Mouse (Mus musculus) myocyte (in vitro differentiated cells): Measurements from ENCODE around the gene Fam214a. TPM values are rescaled to one million over a fixed set of nuclear protein-coding genes. Genes with fewer than 3 reads are reported as not detected.

Experiments
- H3K27me3 ChIP-seq: one replicate; pipeline ENCODE4 v1.6.1; 2011; ENCODE audit not compliant: control insufficient read depth, insufficient read depth, insufficient read length
- H3K36me3 ChIP-seq: one replicate; pipeline ENCODE4 v1.6.1; 2011; ENCODE audit not compliant: control insufficient read depth, insufficient read depth
- H3K4me2 ChIP-seq: one replicate; pipeline ENCODE4 v1.6.1; 2011; ENCODE audit warnings: low read depth, control low read depth
- H3K4me3 ChIP-seq: one replicate; pipeline ENCODE4 v1.5.1; 2011; ENCODE audit warnings: mild to moderate bottlenecking, control low read depth, moderate library complexity
- H3K79me2 ChIP-seq: one replicate; pipeline ENCODE4 v1.6.1; 2011; ENCODE audit not compliant: control insufficient read depth, insufficient read depth
- H3ac ChIP-seq: one replicate; pipeline ENCODE4 v1.6.1; 2011; ENCODE audit not compliant: control insufficient read depth, insufficient read length
- CEBPB ChIP-seq: IDR thresholded peaks from 2 replicates; pipeline ENCODE4 v1.6.1; 2011; ENCODE audit warnings: mild to moderate bottlenecking, moderate library complexity; ENCODE audit not compliant: poor library complexity, insufficient read depth, severe bottlenecking
- E2F4 ChIP-seq: IDR thresholded peaks from one replicate; pipeline ENCODE4 v1.6.1; 2011; ENCODE audit warnings: mild to moderate bottlenecking, control low read depth, moderate library complexity; ENCODE audit not compliant: insufficient read depth
- MAX ChIP-seq: IDR thresholded peaks from one replicate; pipeline ENCODE4 v1.6.1; 2011; ENCODE audit warnings: low read depth, mild to moderate bottlenecking, control low read depth
- MYOD1 ChIP-seq, 3 experiments: IDR thresholded peaks; one replicate each; pipeline ENCODE4 v1.6.1; 2011; ENCODE audit warnings: control low read depth in 2 of 3, low read depth in 2 of 3, mild to moderate bottlenecking in 2 of 3, moderate library complexity in 1 of 3; ENCODE audit not compliant: insufficient read length in 2 of 3, control insufficient read depth in 1 of 3
- MYOG ChIP-seq, 3 experiments: IDR thresholded peaks; one replicate each; pipeline ENCODE4 v1.6.1; 2011; ENCODE audit warnings: control low read depth in 2 of 3, low read depth in 2 of 3, mild to moderate bottlenecking in 2 of 3; ENCODE audit not compliant: insufficient read length in 2 of 3, control insufficient read depth in 1 of 3, insufficient read depth in 1 of 3
- POLR2A ChIP-seq: IDR thresholded peaks from one replicate; pipeline ENCODE4 v1.6.1; 2011; ENCODE audit warnings: low read depth, mild to moderate bottlenecking, control low read depth, moderate library complexity; ENCODE audit not compliant: insufficient read length
- POLR2AphosphoS2 ChIP-seq: IDR thresholded peaks from one replicate; pipeline ENCODE4 v1.6.1; 2011; ENCODE audit warnings: low read depth, control low read depth; ENCODE audit not compliant: insufficient read length
- REST ChIP-seq: IDR thresholded peaks from one replicate; pipeline ENCODE4 v1.6.1; 2011; ENCODE audit warnings: mild to moderate bottlenecking, control low read depth, moderate library complexity; ENCODE audit not compliant: insufficient read depth, insufficient read length
- SRF ChIP-seq: IDR thresholded peaks from one replicate; pipeline ENCODE4 v1.6.1; 2011; ENCODE audit warnings: low read depth; ENCODE audit not compliant: control insufficient read depth, insufficient read length
- TCF12 ChIP-seq: IDR thresholded peaks from one replicate; pipeline ENCODE4 v1.6.1; 2011; ENCODE audit warnings: mild to moderate bottlenecking, control low read depth; ENCODE audit not compliant: poor library complexity, insufficient read depth, severe bottlenecking
- TCF3 ChIP-seq: IDR thresholded peaks from one replicate; pipeline ENCODE4 v1.6.1; 2011; ENCODE audit warnings: low read depth, control low read depth; ENCODE audit not compliant: insufficient read length
- USF1 ChIP-seq: IDR thresholded peaks from one replicate; pipeline ENCODE4 v1.6.1; 2011; ENCODE audit warnings: low read depth, mild to moderate bottlenecking, control low read depth, moderate library complexity
- polyA plus RNA-seq: library from polyadenylated mRNA; unstranded; fragments of >200 nt; fragmentation: generic; extraction: Trizol; gene quantifications from one replicate; pipeline ENCODE4 v1.2.1, GENCODE M21; 2012; ENCODE audit warnings: missing spikeins

Fam214a gene
- polyA plus RNA-seq, 1 experiment: 2.6 TPM

DNA sequence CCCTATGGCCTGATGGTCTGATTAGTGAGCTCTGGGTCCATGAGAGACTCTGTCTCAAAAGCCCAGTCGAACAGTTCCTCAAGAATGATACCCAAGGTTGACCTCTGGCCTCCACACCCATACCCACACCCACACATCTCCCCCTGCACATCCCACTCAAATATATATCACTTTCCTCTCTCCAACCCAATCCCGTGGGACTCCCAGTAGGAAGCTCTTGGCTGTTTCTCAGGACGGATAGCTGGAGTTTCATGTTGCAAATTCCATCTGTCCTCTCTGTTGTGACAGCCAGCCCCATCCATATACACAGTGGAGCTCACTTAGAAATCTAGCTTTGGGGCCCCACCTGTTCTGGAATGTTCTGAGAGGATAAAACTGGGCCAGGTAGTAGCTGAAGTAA is 29.8 kb upstream of the Fam214a start:
- no peak for TF ChIP-seq MAX
- TF ChIP-seq USF1: no peak
- TF ChIP-seq POLR2A: no peak
- TF ChIP-seq POLR2AphosphoS2: no peak
- TF ChIP-seq TCF3: no peak
- TF ChIP-seq CEBPB: no peak
- TF ChIP-seq REST: no peak
- TF ChIP-seq E2F4: no peak
- TF ChIP-seq TCF12: no peak
- TF ChIP-seq MYOG (IDR thresholded peaks at IDR 0.05; ENCODE audit: control insufficient read depth in 1 of 3, insufficient read depth in 1 of 3, insufficient read length in 2 of 3, low read depth in 2 of 3): no peak
- no peak for TF ChIP-seq MYOD1 (IDR thresholded peaks at IDR 0.05; ENCODE audit: control insufficient read depth in 1 of 3, insufficient read length in 2 of 3, low read depth in 2 of 3)
- TF ChIP-seq SRF: no peak
- Histone ChIP-seq H3K79me2 (no peaks in the 10 kb centered on the region), H3K4me2 (no peak overlapping the region), H3K36me3 (no peaks in the 10 kb centered on the region), H3K4me3 (no peak overlapping the region), H3ac (no peak overlapping the region), H3K27me3 (no peaks in the 10 kb centered on the region)

DNA sequence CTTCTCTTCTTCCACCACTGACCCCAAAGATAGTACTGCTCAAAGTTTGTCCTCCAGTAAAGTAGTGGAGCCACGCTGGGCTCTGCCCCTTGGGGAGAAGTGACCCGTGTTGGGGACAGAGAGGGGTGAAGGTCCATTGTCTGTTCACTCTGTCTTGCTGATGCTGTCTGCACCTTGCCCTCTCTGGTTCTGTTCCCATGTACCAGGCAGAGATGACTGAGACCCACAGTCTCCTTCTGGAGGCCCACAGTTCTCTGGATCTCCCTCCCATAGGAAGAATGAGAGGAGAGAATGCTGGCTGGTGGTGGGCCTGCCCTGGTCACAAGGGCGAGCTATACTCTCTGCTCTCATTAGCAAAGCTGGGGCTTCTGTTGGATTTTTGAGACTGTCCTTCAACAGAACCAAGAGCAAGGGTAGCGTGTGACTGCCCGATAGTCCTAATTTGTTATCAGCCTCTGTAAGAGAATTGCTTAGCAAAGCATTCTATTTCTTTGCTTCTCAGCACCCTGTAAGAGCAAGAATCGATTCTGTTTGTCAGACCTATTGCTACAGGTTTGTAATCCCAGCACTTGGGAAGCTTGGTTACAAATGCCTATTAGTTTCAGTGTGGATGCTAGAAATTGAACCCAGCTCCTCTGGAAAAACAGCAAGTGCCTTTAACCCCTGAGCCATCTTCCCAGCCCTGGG is 29.2 kb upstream of the Fam214a start:
- TF ChIP-seq MYOG (IDR thresholded peaks at IDR 0.05; ENCODE audit: control insufficient read depth in 1 of 3, insufficient read depth in 1 of 3, insufficient read length in 2 of 3, low read depth in 2 of 3): no peak
- no peak for TF ChIP-seq USF1
- no peak for TF ChIP-seq E2F4
- no peak for TF ChIP-seq POLR2A
- no peak for TF ChIP-seq REST
- TF ChIP-seq POLR2AphosphoS2: no peak
- no peak for TF ChIP-seq MAX
- no peak for TF ChIP-seq MYOD1 (IDR thresholded peaks at IDR 0.05; ENCODE audit: control insufficient read depth in 1 of 3, insufficient read length in 2 of 3, low read depth in 2 of 3)
- TF ChIP-seq TCF3: no peak
- no peak for TF ChIP-seq CEBPB
- TF ChIP-seq SRF: no peak
- TF ChIP-seq TCF12: no peak

DNA sequence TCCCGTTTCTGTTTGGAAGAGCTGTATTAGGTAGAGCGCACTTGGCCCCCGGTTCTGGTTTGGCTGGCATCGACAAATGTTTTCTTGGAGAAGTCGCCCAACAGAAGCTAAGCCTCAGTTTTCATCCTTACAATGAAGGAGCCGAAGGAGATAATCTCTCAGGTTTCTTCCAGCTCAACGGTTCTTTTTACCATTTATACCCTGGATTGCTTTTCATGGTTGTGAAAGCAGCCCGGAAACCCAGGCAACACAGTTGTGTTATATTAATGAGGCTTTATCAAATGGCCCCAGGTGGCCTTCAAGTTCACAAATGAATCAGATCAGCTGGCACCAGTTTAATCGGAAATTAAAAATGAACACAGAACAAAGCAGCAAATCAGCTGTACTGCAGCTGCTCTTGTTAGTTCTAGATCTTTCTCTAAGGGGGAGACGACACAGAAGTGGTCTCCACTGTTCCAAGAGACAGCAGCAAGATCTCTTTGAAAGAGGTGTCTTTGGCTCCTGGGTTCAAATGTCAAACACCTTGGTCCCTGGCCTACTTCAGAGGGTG is 27.4 kb upstream of the Fam214a start:
- Histone ChIP-seq H3K79me2 (no peaks in the 10 kb centered on the region), H3K4me3 (no peak overlapping the region), H3K36me3 (no peaks in the 10 kb centered on the region), H3ac (no peak overlapping the region), H3K4me2 (no peak overlapping the region), H3K27me3 (no peaks in the 10 kb centered on the region)
- TF ChIP-seq USF1 (no peak), SRF (no peak), TCF3 (no peak), REST (no peak), TCF12 (no peak), CEBPB (no peak), MYOG (IDR thresholded peaks at IDR 0.05; ENCODE audit: control insufficient read depth in 1 of 3, insufficient read depth in 1 of 3, insufficient read length in 2 of 3, low read depth in 2 of 3) (no peak), E2F4 (no peak), MAX (no peak), MYOD1 (IDR thresholded peaks at IDR 0.05; ENCODE audit: control insufficient read depth in 1 of 3, insufficient read length in 2 of 3, low read depth in 2 of 3) (no peak), POLR2A (no peak), POLR2AphosphoS2 (no peak)

More for the DNA sequence above, 29.2 kb upstream of the Fam214a start:
- no peak overlapping the region for H3K4me3 ChIP-seq
- H3K36me3 ChIP-seq: no peaks in the 10 kb centered on the region
- no peaks in the 10 kb centered on the region for H3K79me2 ChIP-seq
- no peak overlapping the region for H3ac ChIP-seq
- H3K27me3 ChIP-seq: no peaks in the 10 kb centered on the region
- no peak overlapping the region for H3K4me2 ChIP-seq

DNA sequence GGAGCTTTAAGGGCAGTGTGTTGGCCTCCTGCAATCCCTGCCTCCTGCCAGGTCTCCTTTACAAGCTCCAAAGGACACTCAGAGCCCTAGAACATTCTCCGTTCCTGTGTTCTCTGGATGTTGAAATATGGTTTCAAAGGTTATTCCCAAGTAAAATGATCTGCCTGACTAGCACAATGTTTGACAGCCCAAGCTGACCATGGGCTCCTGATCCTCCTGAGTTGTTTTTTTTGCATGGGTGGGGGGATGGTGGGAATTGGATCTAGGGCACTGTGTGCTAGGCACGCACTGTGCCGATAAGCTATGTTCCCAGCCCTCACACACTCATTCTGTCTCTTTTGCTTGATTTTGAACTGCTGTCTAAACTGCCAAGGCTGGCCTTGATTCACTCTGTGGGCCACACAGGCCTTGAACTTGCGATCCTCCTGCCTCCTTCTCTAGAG is 22.7 kb upstream of the Fam214a start:
- TF ChIP-seq MAX (no peak), MYOD1 (IDR thresholded peaks at IDR 0.05; ENCODE audit: control insufficient read depth in 1 of 3, insufficient read length in 2 of 3, low read depth in 2 of 3) (no peak), TCF12 (no peak), POLR2A (no peak), REST (no peak), USF1 (no peak), SRF (no peak)
- no peak overlapping the region for H3K4me3 ChIP-seq
- no peak overlapping the region for H3ac ChIP-seq
- no peaks in the 10 kb centered on the region for H3K36me3 ChIP-seq
- H3K4me2 ChIP-seq: no peak overlapping the region
- no peaks in the 10 kb centered on the region for H3K27me3 ChIP-seq
- no peaks in the 10 kb centered on the region for H3K79me2 ChIP-seq

DNA sequence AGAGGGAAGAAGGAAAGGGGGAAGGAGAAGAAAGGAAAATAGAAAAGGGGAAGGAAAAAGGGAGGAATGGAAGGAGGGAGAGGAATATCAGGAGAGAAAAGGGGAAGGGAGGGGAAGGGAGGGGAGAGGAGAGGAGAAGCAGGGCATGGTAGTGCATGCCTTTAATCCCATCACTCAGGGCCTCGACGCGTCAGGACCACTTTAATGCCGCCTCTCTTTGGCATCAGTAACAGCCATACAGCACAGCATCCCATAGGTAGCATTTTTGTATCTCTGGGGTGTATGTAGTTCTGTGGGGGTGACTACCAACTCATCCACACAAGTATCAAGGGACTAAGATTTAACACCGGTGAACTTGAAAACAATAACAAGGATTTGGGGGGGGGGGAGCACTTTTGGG is 22.0 kb upstream of the Fam214a start:
- H3K4me2 ChIP-seq: no peak overlapping the region
- no peak overlapping the region for H3ac ChIP-seq
- no peaks in the 10 kb centered on the region for H3K27me3 ChIP-seq
- no peaks in the 10 kb centered on the region for H3K79me2 ChIP-seq
- H3K36me3 ChIP-seq: no peaks in the 10 kb centered on the region
- no peak for TF ChIP-seq POLR2A
- TF ChIP-seq SRF: no peak
- no peak overlapping the region for H3K4me3 ChIP-seq
